Mouse (Mus musculus) left cerebral cortex, postnatal 4 days (tissue): Measurements from ENCODE around the gene Vrk2. TPM values are rescaled to one million over a fixed set of nuclear protein-coding genes. Genes with fewer than 3 reads are reported as not detected.

Experiments
- DNase-seq: peaks from one replicate; pipeline ENCODE4 v3.0.0-alpha.2; 2022
- intact Hi-C: fragments of 180-260 bp; cut with DNase I; formaldehyde crosslinking; loops from one replicate; pipeline ENCODE4 v1.15.1; 2025
- total RNA-seq, 2 experiments: library from RNA; stranded (reverse); gene quantifications; 2 replicates each; pipeline ENCODE4 v1.2.3; 2021

Vrk2 gene
- 1 to 10 TPM; 2.5 to 4.5 TPM for total RNA-seq

- intact Hi-C loops: loop anchor here (10.0 kb wide), 1 partner anchor 181 kb away; no protein-coding TSS in a partner anchor
- DNase-seq: peak; percentile 58
Measured at GRCm38 (mm10) chr11:26593061-26594059, at the start of gene Vrk2, which contains the start of gene Gm6899. Vrk2 (minus strand) TSS chr11:26593999. Gm6899 (plus strand) TSS chr11:26593241.

GRCm38 (mm10) chr11:26642141-26642540, 48.3 kb upstream of the Vrk2 start:
- no peak for DNase-seq
- intact Hi-C loops: no loop called here

GRCm38 (mm10) chr11:26640314-26640785, 46.6 kb upstream of the Vrk2 start:
- intact Hi-C loops: no loop called here
- DNase-seq: no peak

GRCm38 (mm10) chr11:26636239-26636638, 42.4 kb upstream of the Vrk2 start:
- no peak for DNase-seq

GRCm38 (mm10) chr11:26622727-26623126, 28.9 kb upstream of the Vrk2 start:
- intact Hi-C loops: no loop called here
- DNase-seq: no peak

More at GRCm38 (mm10) chr11:26636239-26636638, 42.4 kb upstream of the Vrk2 start:
- intact Hi-C loops: no loop called here

GRCm38 (mm10) chr11:26618475-26619223, 24.9 kb upstream of the Vrk2 start:
- DNase-seq: no peak
- intact Hi-C loops: no loop called here

GRCm38 (mm10) chr11:26608795-26609194, 15.0 kb upstream of the Vrk2 start:
- no peak for DNase-seq
- intact Hi-C loops: no loop called here

GRCm38 (mm10) chr11:26604061-26604655, 10.4 kb upstream of the Vrk2 start:
- intact Hi-C loops: no loop called here

GRCm38 (mm10) chr11:26601571-26602175, 7.9 kb upstream of the Vrk2 start:
- DNase-seq: no peak
- intact Hi-C loops: no loop called here

More at GRCm38 (mm10) chr11:26604061-26604655, 10.4 kb upstream of the Vrk2 start:
- no peak for DNase-seq

GRCm38 (mm10) chr11:26600692-26601091, 6.9 kb upstream of the Vrk2 start:
- DNase-seq: no peak
- intact Hi-C loops: no loop called here

GRCm38 (mm10) chr11:26598876-26599275, 5.1 kb upstream of the Vrk2 start:
- no peak for DNase-seq
- intact Hi-C loops: loop anchor here (10.0 kb wide), 1 partner anchor 176 kb away; no protein-coding TSS in a partner anchor

- no peak for DNase-seq
Measured at GRCm38 (mm10) chr11:26597761-26598160, 4.0 kb upstream of the Vrk2 start.

GRCm38 (mm10) chr11:26597145-26597544, 3.3 kb upstream of the Vrk2 start:
- intact Hi-C loops: loop anchor here (10.0 kb wide), 1 partner anchor 178 kb away; no protein-coding TSS in a partner anchor
- DNase-seq: no peak

More at GRCm38 (mm10) chr11:26597761-26598160, 4.0 kb upstream of the Vrk2 start:
- intact Hi-C loops: loop anchor here (10.0 kb wide), 1 partner anchor 177 kb away; no protein-coding TSS in a partner anchor

GRCm38 (mm10) chr11:26596186-26596585, 2.4 kb upstream of the Vrk2 start:
- intact Hi-C loops: loop anchor here (10.0 kb wide), 1 partner anchor 179 kb away; no protein-coding TSS in a partner anchor

GRCm38 (mm10) chr11:26594487-26594886, 688 bp upstream of the Vrk2 start:
- intact Hi-C loops: loop anchor here (10.0 kb wide), 1 partner anchor 180 kb away; no protein-coding TSS in a partner anchor
- DNase-seq: no peak

More at GRCm38 (mm10) chr11:26596186-26596585, 2.4 kb upstream of the Vrk2 start:
- DNase-seq: no peak

GRCm38 (mm10) chr11:26592395-26593053, 1.3 kb downstream of the Vrk2 start:
- DNase-seq: no peak
- intact Hi-C loops: loop anchor here (10.0 kb wide), 1 partner anchor 182 kb away; no protein-coding TSS in a partner anchor

GRCm38 (mm10) chr11:26587184-26587524, 6.6 kb downstream of the Vrk2 start:
- no peak for DNase-seq
- intact Hi-C loops: loop anchor here (10.0 kb wide), 1 partner anchor 158 kb away; no protein-coding TSS in a partner anchor

GRCm38 (mm10) chr11:26586367-26587183, 7.2 kb downstream of the Vrk2 start:
- peak; percentile 85 for DNase-seq
- intact Hi-C loops: loop anchor here (10.0 kb wide), 1 partner anchor 158 kb away; no protein-coding TSS in a partner anchor
